Mouse (Mus musculus): ENCODE measurements around the gene Carnmt1.

DNA sequence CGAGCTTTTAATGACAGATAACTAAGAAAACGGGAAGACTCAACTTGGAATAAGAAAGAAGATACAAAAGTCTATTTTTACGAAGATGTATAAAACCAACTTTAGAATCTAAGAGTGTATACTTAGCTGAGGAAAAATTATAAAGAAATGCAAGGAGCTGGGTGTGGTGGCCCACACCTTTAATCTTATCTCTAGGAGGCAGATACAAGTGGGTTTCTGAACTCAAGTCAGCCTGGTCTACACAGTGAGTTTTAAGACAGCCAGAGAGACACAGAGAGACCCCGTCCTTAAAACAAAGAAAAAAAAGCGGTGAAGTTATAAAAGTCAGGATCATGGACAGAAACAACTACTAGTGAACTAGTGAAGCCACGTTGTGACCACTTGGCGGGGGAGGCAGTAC is 68.6 kb downstream of the Carnmt1 start:
- TF ChIP-seq CTCF (IDR thresholded peaks at IDR 0.05; ENCODE audit: extremely low read depth, insufficient read length, insufficient replicate concordance, low read depth, low read length) (no peak), POLR2A (IDR thresholded peaks at IDR 0.05; ENCODE audit: low read depth, low read length) (no peak)
